Mouse (Mus musculus) cerebellum, postnatal 36 days (tissue): ENCODE measurements at regions not wholly inside any gene's neighbourhood (a gene's known extent, or its start where the extent isn't known, plus 50 kb on each side); places are given as distances from the start of the nearest gene placed in this dataset.

Source experiments
- DNase-seq, 2 experiments: peaks; one replicate each; pipeline ENCODE4 v3.0.0; 2021 to 2022; ENCODE audit warnings: mixed read lengths in 2 of 2

DNA sequence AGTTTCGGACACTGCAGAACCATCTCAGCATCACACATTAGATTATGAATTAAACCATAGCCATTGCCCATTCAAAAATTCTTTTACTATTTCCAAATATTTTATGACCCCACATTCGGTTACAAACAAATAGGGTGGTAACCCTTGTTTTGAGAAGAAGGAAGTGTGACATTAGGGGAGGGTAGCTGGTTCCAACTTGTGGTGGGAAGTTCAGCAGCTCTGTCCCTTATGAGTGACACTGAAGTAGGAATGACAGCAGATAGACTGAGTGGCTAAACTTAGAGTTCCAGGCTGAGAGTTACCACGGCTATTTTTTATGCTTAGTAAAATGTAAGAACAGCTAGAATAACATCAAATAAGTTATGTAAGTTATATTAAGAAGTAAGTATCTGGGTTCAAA lies 257.1 kb upstream of the Pkn2 start:
- DNase-seq = no peak

DNA sequence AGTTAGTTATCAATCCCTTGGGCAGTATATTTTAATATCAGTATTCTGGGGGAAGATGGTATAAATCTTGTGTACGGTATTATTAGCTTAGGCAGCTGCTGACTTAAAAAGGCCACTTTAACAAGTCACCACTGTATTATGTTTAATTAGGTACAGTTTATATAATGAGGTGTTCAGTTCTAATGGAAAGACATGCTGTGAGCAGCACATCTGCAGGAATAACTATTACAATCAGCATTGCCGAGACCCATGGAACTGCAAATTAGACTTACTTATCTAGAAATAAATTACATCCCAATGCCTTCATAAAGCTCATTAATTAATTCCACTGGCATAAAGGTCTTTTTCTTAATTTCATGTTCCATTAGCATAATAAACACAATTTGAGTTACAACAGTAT lies 252.7 kb upstream of the Pkn2 start:
- DNase-seq = no peak

DNA sequence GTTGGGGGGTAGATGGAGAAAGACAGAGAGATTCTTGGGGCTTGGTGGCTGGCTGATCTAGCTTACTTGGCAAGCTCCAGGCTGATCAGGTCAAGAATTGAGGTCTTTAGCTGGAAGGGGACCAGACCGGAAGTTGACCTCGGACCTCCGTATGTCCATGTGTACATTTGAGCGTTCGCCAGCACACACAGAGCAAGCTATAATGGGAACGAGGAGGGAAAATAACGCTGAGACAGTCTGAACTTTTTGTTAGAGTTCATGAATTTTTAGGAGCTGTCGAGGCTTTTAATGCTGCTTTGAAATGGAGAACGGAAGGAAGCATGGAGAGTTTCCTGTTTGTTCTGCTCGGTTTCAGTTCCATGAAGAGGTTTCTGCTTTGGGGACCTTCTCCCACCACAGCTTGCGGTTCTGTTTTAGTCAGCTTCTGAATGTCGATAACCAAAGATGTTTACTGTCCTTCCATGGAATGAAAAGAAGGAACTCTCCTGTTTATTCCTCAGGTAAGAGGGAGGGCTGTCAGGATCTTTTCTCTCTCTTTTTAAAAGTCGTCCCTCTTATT lies 226.0 kb upstream of the Pkn2 start:
- no peak for DNase-seq

DNA sequence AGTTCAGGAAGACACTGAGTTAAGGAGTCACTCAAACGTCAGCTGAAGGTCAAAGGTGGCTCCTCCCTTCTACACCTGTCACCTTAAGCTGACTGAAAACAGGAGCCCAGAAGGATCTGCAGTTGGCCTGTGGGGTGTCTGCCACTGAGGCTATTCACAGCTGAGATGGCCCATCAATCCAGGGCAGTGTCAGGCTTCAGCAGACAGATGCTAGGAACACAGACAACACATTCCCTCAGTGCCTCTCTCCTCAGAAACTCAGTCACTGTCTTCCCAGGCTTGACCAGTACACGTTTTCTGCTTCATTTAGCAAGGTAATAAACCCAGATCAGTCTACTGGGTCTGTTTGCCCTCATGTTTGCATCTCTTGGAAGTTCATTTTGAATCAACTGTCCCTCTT lies 222.9 kb upstream of the Pkn2 start:
- no peak for DNase-seq

DNA sequence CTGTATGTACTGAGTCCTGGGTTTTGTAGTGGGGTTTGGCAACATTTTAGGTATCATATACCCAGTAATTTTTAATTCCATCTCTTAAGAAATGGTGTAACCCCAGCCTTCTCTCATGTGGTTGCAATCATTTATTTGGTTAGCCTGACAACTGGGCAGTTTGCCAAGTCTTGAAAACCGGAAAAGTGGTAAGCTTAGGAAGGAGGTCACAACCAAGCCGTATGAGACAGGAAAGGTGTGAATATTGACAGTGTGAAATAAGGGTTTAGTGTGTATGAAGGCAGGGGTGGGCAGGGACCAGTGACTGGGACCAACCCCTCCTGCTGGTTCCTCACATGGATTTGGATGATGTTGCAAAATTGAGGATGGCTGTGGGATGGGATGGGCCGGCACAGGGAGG lies 221.5 kb upstream of the Pkn2 start:
- DNase-seq = peak in 1 of 2 experiments; percentile 7

DNA sequence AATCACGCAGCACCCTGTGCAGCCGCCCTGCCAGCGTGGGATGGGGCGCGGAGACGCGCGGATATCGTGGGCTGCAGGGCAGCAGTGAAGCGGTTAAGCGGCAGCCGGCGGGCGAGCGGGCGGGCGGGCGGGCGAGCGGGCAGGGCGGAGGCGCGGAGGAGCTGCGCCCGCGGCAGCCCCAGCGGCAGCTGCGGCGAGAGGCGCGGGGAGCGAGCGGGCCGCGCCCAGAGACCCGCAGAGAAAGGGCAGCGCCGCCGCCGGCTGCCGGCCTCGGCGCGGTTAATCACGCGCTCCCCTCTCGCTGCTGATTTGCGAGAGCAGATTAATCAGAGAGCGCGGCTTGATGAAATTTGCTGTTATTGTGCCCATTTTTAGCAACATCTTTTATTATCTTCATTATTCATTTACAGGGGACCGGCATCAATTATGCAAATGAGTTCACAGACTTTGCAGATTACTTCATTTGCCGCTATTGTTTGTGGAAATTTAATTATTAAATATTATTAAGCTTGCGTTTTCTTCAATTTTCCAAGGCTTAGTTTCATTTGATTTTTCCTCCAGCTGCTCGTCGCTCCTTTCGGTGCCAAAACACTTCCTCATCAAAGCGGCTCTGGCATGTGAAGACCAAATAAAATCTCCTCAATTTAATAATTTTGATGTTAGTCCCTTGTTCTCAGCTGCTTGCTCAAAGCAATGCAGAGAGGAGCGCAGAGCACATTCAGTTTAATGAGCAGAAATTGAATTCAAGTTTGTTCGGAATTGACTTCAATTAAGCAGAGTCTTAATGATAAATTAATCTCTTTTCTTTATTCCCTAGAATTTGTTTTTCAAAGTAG lies 219.2 kb upstream of the Pkn2 start:
- peak; percentile 4 to 12 for DNase-seq

DNA sequence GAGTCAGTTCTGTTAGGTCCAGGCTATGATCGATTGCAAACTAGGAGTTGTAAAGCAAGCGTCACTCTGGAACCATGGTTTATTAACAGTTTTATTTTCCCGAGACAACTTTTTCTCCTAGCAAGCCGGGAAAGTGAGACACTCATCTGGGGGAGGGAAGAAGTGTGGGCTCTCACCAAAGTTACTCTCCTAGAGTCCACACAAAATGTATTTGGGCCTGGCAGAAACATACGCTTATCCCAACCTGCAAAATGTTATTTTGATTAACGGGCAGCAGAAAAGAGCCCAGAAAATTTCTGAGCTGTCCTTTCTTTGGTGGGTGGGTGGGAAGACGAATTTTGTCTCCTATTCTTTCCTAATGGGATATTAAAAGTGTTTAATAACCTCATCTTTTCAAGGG lies 218.4 kb upstream of the Pkn2 start:
- no peak for DNase-seq

DNA sequence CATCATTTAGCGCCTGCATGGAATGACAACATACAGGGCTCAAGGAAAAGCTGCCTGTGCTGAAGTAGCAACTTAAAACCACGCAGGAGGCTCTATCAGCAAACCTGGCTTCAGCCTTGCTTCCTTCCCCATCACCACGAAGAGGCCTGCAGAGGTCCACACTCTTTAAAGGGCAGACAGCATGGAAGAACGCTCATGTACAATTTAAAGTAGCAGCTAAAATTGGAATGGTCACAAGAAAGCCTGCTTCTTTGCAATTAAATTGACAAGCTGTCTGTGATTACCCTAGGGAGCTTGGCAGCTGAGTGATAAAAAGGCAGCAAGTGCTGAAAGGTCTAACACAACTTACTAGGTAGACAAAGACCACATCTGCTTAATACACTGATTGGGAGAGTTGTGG lies 210.4 kb upstream of the Pkn2 start:
- DNase-seq = no peak

DNA sequence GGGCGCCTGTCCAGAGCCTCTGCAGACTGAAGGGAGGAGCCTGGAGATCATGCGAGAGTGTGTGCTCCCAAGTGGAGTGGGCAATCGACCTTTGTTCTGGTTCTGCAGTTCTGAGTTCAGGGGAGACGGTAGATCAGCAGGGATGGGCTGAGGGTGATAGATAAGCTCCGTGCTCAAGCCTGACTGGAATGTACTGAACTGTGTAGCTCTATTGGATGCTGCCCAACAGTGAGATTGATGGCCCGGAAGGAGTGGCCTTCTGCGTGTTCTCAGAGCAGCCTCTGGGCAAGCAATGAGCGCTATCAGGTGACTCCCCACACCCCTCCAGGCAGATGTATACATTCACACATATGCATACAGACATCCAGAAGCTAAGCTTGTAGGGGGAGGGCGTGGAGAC lies 209.1 kb upstream of the Pkn2 start:
- DNase-seq = no peak

DNA sequence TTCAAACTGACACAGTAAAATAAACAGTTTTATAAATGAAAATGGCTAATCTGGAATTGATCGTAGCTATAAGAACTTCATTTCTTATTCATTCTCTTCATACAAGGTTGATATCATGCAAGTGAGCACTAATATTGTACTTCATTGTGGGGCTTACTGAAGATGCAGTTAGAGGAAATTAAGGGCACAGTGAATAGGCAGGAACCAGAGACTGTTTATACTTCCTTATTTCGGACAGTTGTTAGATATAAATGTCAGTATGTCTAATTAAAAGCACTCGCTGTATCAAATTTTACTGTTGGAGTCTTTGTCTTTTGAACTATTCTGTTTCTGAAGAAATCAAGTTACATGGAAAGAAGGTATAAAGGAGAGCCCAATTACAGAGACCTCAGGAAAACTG lies 208.5 kb upstream of the Pkn2 start:
- DNase-seq = no peak

DNA sequence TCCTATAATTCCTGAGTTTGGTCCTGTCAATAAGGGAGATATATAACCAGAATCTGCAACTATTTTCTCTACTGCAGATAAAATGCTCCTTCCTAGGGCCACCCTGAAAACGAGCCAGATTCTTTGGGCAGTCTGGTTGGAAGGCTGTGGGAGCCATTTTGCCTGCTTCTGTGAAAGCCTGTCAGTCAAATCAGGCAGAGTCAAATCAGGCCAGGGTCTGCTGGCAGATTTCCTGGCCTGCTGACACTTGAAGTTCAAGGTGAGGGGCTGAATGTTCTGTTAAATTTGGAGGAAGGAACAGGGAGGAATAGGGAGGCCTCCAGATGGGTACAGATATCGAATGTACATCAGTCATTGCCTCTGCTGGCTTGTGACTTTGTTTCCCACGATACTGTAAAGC lies 206.0 kb upstream of the Pkn2 start:
- DNase-seq = no peak

DNA sequence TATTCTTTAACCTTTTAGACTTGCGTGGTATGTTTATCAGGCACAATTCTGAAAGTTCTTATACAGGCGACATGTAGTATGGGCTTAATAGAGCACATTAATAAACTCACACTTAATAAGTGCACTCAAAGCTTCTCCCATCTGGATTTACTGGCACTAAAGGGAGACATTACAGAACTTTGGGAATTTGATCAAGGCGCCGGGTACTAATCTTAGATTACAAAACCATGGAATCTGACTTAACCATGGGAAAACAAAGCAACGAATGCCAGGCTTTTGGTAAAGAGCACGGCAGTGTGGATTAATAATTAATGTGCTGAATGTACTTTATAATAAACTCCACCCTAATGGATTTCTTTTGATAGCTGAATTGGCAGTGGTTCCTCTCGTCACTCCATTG lies 196.5 kb upstream of the Pkn2 start:
- DNase-seq = no peak

DNA sequence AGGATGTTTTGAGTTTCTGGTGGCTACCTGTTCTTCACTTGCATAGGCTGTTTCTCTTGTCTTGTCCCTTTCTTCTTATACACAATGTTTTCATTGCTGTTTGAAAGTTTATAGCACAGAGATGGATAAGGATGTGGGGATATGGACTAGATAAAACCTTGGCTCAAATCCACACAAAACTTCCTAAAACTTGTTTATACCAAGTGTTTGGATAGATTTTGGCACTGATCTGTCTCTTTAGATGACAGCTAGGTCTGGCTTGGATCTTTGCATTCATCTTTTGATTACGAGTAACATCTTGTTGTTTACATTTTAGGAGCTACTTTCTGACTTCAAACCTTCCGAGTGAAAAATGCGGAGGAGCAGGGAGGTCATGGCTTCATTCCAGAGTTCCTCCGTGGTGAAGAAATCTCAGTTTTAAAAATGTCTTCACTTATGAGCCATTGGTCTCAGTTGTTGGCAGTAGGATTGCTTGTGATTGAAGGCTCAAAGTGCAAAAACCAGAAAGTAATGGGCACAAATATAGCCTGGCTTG lies 190.1 kb upstream of the Pkn2 start:
- no peak for DNase-seq

DNA sequence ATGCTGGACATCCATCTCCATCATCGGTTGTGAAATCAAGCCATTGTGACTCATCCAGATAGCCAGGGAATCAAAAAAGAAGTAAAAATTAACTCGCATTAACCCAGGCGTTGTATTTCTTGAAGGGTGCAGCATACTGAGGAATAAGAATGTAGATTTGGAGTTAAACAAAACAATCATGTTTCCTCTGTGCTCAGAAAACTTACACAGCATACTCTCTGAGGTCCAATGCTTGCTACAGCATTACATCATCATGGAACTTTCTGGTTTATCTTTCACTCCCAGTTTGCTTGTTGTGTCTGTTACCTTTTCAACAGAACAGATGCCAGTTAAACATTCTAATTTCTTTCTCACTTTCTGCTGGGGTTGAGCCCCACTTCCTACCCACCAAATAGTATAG lies 173.1 kb upstream of the Pkn2 start:
- no peak for DNase-seq

DNA sequence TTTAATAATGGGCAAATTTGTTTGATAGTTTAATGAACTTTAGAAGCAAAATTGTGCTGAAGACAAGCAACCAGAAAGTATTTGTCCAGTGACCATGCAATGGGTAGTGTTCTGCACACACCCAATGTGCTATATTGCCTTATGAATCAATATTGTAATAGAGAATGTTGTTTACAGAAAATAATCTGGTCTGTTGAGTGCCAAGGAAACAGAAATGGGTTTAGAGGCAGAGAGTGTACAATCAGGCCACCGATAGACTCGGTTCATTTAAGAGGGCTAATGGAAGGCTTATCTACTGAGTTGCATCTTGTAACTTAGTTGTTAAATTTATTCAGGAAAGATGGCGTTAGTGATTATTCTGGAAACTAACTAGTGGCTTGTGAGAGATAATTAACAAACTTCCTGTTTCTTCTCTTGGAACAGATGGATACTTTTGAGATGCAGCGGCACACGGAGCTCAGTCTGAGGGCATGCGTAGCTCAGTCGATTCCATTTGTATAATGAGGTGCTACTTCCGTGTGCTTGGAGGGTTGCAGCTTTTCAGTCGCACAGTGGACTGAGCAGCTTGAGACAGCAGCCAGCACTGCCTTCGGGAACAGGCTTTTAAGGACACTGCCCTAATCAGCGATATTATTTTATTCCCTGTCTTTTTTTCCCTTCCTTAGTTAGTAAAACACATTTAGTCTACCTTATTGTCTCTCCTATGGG lies 171.6 kb upstream of the Pkn2 start:
- no peak for DNase-seq

DNA sequence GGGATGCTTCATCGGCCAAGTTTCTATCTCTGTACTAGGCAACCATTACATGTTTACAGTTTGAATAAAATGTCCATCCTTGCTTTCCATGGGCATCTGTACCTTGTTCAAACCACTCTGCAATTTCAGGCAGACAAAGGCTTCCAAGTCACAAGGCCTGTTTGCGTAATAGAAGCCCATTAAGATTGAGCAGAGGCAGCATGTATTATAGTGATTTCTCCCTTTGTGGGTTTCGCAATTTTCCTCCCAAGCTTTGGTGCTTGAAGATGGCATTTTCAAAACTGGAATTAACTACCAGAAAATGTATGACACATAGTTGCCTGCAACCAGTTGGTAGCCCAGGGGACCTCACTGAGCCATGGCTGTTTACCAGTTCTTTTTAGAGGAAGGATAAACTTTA lies 158.9 kb upstream of the Pkn2 start:
- no peak for DNase-seq

DNA sequence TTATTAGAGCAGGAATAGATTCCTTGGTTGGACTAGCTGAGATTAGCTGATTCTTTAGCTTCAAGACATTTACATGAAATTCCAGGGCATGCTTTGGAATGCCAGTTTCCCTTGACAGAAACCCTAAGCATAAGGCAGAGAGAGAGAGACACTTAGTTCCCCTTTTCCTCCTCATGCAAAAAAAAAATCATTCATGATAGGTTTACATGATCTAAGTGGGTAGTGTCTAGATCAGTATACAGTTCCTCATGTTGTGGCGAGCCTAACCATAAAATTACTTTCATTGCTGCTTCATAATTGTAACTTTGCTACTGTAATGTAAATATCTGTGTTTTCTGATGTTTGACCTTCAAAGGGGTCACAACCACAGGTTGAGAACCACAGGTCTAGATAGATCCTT lies 154.3 kb upstream of the Pkn2 start:
- no peak for DNase-seq

DNA sequence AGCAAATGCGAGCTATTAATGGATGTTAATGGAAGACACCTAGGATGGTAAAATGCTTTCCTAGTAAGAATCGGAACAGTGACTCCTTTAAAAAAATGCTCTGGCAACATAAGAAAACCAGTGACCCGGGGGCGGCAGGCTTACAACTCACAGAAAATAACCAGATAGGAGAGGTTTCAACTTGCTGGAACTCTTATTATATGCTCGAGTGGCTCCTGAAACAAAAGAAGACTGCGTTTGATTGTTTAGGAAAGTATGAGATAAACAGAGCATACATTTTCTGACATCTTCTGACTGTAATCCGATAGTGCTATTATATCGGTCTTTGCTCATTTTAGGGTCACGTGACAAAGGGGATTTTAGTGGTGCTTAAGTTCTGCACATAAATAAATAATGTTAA lies 152.8 kb upstream of the Pkn2 start:
- no peak for DNase-seq

DNA sequence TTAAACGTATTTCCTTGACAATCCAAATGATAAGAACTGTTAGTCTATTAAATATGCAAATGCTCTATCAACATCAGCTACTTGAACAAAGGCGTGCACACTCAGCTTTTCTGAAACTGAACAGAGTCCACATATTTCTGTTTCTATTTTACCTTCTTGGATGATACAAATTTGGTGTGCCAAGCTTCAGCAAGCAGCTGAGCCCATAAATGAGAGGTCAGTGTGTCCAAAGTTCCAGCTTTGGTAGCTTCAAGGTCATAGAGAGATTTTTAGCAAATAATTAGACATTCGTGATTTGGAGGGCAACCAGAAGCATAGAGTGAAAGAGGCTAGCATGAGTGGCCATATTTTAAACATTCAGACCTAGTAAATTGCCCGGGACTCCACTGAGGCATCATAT lies 140.7 kb upstream of the Pkn2 start:
- no peak for DNase-seq

DNA sequence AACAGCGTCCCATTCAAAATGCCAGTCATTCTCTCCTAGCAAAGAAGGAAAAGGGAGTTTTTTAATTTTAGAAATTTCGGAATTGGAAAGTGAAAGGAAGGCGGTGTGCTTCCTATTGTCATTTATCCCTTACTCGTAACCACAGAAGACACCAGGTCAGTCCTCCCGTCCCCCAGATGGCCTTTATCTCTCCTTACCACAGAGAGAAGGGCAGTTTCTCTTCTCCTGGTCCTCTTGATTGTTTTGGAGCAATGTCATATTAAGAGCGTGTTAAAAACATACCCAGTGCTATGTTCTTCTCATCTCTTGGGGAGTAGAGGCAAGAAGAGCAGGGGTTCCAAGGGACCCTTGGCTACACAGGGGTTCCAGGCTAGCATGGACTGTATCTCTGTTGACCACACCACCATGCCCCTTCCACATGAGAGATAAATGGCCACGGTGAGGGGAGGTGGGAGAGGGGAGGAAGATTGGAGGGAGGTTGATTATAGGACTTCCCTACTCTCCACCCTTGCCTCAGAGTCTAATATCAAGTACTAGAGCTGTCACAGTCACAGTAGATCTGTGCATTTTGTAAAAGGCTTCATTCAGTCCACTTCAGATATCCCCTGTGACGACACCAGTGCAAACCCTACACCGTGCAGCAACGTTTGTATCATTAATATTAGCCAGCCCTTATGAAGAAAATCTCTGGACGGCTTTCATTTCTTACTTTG lies 139.5 kb upstream of the Pkn2 start:
- DNase-seq = no peak

DNA sequence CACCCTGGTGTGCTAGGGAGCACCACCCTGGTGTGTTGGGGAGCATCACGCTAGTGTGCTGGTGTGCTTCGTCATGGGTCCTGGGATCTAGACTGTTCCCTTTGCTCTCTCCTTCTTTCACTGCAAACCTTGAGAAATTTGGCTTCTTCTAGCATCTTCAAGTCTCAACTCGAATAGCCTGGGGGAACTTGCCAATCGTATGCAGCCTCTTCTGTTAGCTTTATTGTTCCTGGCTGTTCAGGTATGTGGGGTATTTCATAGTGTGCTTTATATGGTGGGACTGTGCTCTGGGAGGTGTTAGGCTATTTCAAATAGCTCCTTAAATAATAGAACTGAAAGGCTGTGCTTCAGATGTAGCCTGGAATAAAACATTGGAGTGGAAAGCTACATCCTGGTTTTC lies 135.7 kb upstream of the Pkn2 start:
- DNase-seq = no peak

DNA sequence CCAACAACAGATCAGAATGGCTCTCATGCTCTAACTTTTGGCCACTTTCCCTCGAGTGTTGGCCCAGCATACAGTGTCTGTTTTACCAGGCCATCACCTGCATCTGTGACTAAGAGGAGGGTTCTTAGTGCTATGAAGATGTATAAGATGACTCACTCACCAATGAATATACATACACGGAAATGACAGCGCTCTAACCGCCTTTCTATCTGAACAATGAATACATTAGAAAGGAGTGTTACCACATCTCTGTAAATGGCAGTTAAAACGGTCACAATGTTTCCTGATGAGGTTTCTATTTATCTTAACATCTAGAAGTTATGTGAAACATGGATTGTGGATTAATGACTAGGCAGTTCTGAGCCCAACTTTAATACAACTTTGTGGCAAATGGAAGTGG lies 135.0 kb upstream of the Pkn2 start:
- no peak for DNase-seq

DNA sequence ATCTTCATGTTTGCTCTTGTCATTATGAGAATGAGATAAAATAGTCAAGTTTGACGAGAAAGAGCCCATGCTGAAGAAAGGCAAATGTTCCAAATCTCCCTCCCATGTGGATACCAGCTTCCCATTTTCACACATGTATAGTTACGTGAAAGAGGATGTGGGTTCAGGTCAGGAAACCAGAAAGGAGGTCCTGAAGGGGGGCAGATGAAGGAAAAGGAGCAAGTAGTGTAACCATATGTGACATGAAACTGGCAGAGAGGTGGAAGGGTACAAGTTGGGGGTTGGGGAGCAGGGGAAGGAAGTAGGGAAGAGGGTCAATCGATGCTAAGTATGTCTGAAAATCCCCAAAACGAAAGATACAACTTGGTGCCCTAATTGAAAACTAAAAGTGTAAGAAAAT lies 132.6 kb upstream of the Pkn2 start:
- DNase-seq = no peak
